Mouse (Mus musculus) neural tube, embryonic 14.5 days (tissue): ENCODE measurements around the gene Ahcy. TPM values are rescaled to one million over a fixed set of nuclear protein-coding genes. Genes with fewer than 3 reads are reported as not detected.
A peak's percentile ranks its signal among the peaks of the same experiment; 100 is the strongest.

ENCODE experiments used
- ATAC-seq: fragments of 200-750 bp; cut with Nextera tagmentation; 2 replicates; pipeline ENCODE4 v1.8.0; 2017; ENCODE audit warnings: low read depth, mild to moderate bottlenecking, moderate TSS enrichment, moderate library complexity
- H3K27ac ChIP-seq: fragments of 300-500 bp; sonication (generic); 2 replicates; pipeline ENCODE4 v1.5.1; 2014; ENCODE audit warnings: low read depth, mild to moderate bottlenecking, control low read depth, low read length, moderate library complexity, mixed read lengths
- H3K27me3 ChIP-seq: fragments of 300-500 bp; sonication (generic); 2 replicates; pipeline ENCODE4 v1.6.1; 2014; ENCODE audit warnings: low read length; ENCODE audit not compliant: control insufficient read depth, insufficient read depth
- H3K36me3 ChIP-seq: fragments of 300-500 bp; sonication (generic); 2 replicates; pipeline ENCODE4 v1.6.1; 2014; ENCODE audit warnings: low read length, mixed read lengths; ENCODE audit not compliant: control insufficient read depth, insufficient read depth
- H3K4me1 ChIP-seq: fragments of 300-500 bp; sonication (generic); 2 replicates; pipeline ENCODE4 v1.6.1; 2014; ENCODE audit warnings: low read length; ENCODE audit not compliant: control insufficient read depth, insufficient read depth
- H3K4me2 ChIP-seq: fragments of 300-500 bp; sonication (generic); 2 replicates; pipeline ENCODE4 v1.6.1; 2014; ENCODE audit warnings: mild to moderate bottlenecking, low read depth, low read length, control low read depth
- H3K4me3 ChIP-seq: fragments of 300-500 bp; sonication (generic); 2 replicates; pipeline ENCODE4 v1.5.1; 2014; ENCODE audit warnings: low read depth, low read length, control low read depth, mixed read lengths
- H3K9ac ChIP-seq: fragments of 300-500 bp; sonication (generic); replicated peaks from 2 replicates; pipeline ENCODE4 v1.6.1; 2014; ENCODE audit warnings: low read depth, mild to moderate bottlenecking, control low read depth, low read length, mixed read lengths
- H3K9me3 ChIP-seq: fragments of 300-500 bp; sonication (generic); 2 replicates; pipeline ENCODE4 v1.6.1; 2016; ENCODE audit warnings: low read length; ENCODE audit not compliant: control insufficient read depth
- WGBS: fragments of 180-500 bp; shearing (Covaris S2); extraction: QIAGEN DNeasy Blood & Tissue Kit; methylation state at CpG from one replicate; pipeline ENCODE4 v1.1.7; 2014; 5-methylcytosine and 5-hydroxymethylcytosine counted together
- polyA plus RNA-seq: library from polyadenylated mRNA; unstranded; fragments of >200 nt; fragmentation: Nextera tagmentation; extraction: Ambion mirVana; gene quantifications from 2 replicates; pipeline ENCODE4 v1.2.1, GENCODE M21; 2014

Gene Ahcy
- polyA plus RNA-seq, 1 experiment from 2014 or later = 29.7 TPM

DNA sequence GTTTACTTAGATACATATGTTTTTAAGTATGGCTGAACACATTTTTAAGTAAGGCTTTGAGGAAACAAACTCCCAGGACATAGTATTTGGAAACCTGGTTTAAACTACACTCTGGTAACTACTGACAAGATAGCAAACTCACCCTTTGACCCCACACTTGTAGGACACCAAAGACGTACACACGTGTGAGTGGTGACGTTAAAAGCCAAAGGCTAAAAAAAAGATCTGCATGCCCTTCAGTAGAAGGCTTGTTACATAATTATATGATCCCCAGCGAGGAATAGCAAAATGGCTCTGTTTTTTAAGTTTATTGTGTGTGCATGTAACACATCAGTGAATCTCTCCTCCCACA lies 5.9 kb upstream of the Ahcy start:
- H3K27me3 ChIP-seq = no peaks in the 10 kb centered on the region
- 71% methylated on average over 4 of the region's 4 CpGs for WGBS
- no peak overlapping the region for H3K27ac ChIP-seq
- peaks cover 6% of the 10 kb centered on the region for H3K4me1 ChIP-seq
- no peak for ATAC-seq
- no peak overlapping the region for H3K4me3 ChIP-seq
- no peaks in the 10 kb centered on the region for H3K9me3 ChIP-seq
- no peak overlapping the region for H3K9ac ChIP-seq
- H3K4me2 ChIP-seq = no peak overlapping the region
- no peaks in the 10 kb centered on the region for H3K36me3 ChIP-seq

DNA sequence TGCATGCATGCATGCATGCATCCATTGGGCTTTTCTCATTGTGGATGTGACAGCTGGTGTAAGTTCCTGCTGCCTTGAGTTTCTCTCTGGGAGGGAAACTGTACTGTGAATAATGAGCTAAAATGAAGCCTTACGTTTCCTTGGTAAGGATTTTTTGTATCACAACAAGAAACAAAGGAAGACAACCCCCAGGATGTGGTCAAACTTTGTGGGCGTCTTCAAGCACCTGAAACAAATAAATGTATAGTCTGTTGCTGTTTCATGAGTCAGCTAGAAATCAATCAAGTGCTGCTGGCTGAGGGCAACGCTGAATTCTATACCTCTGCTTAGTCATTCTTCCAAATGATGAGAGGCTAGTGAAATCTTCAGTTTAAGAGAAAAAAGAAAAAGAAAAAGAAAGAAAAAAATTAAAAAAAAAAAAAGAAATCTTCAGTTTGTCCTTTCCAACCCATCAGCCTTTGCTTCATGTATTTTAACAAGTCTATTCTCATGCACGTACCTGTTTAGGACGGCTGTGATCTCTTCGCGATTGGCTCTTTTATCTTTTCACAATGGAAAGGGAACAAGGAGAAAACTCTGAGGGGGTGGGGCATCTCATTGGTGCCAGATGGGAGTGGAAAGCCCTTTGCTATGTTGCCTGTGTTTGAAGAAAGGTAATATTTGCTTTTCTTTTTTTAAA lies 5.3 kb upstream of the Ahcy start:
- Histone ChIP-seq H3K27me3 (no peaks in the 10 kb centered on the region), H3K4me1 (peaks cover 10% of the 10 kb centered on the region), H3K27ac (no peak overlapping the region), H3K36me3 (no peaks in the 10 kb centered on the region), H3K4me2 (no peak overlapping the region), H3K9ac (no peak overlapping the region), H3K9me3 (no peaks in the 10 kb centered on the region), H3K4me3 (no peak overlapping the region)
- no peak for ATAC-seq
- 26% methylated on average over 7 of the region's 7 CpGs for WGBS

DNA sequence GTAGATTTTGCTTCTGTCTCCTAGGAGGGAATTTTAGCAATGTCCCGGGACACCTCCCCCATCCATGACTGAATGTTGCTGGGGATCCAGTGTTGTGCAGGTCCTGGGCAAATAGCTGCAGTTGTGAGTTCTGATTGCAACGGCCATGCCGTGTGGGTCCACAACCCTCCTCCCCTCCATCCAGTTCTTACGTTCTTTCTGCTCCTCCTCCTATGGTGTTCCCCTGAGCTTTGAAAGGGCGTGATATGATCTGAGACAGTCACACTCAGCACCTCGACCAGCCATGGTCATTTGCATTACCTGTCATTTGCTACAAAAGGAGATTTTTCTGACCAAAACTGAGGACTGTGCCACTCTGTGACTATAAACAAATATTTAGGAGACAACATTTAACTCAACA lies 1.4 kb upstream of the Ahcy start:
- Histone ChIP-seq H3K27ac (no peak overlapping the region), H3K4me1 (peaks cover 18% of the 10 kb centered on the region), H3K9ac (no peak overlapping the region), H3K4me2 (no peak overlapping the region), H3K27me3 (no peaks in the 10 kb centered on the region), H3K9me3 (no peaks in the 10 kb centered on the region), H3K4me3 (no peak overlapping the region), H3K36me3 (no peaks in the 10 kb centered on the region)
- 92% methylated on average over 6 of the region's 6 CpGs for WGBS
- no peak for ATAC-seq

DNA sequence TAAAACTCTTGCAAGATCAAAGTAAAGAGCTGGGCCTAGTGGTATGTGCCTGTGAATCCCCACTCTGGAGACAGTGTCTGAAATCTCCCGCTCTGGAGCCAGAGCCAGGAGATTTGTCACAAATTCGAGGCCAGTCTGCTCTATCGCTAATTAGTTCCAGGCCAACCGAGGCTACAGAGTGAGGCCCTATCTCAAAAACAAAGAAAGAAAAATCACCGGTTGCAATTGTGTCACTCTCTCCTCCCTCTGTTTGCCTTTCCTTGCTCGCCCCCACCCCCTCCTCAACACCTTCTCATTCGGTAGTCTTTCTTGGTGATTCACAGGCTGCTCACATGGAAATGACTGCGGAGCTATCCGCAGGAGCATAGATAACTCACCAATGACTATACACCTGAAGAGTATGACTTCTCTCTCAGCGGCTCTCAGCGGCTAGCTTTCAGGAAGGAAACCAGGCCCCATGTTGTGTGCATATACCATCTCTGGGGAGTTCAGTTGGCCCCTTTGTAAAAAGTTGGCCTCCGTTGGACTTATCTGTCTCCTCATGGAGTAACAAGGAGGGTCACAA lies 551 bp upstream of the Ahcy start:
- 20% methylated on average over 12 of the region's 12 CpGs for WGBS
- H3K36me3 ChIP-seq = no peaks in the 10 kb centered on the region

DNA sequence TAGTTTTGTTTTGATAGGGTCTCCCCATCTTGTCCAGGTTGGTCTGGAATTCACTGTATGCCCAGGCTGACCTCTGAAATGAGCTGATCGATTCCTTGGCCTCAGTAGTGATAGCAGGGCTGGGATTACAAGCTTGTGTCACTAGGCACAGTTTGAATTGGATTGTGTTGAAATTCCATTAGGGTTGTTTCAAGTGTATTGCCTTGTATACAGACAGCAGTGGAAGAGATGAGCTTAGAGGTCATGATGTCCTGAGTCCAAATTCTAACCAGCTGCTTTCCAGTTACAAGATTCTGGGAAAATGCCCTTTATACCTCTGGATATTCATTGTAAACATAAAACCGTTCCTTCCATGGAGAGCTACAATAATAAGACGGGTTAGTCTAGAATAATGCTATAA lies 950 bp downstream of the Ahcy start:
- H3K4me3 ChIP-seq = peak overlapping the region; percentile 64
- H3K9ac ChIP-seq = peak overlapping the region; percentile 74; the same call in 1 of the 2 replicates
- peak overlapping the region; percentile 65 for H3K4me2 ChIP-seq
- no peaks in the 10 kb centered on the region for H3K36me3 ChIP-seq
- WGBS = 22% methylated on average over 3 of the region's 3 CpGs
- peak overlapping the region; percentile 81 for H3K27ac ChIP-seq
- H3K27me3 ChIP-seq = no peaks in the 10 kb centered on the region
- ATAC-seq = no peak
- no peaks in the 10 kb centered on the region for H3K9me3 ChIP-seq
- H3K4me1 ChIP-seq = peaks cover 18% of the 10 kb centered on the region

More for the DNA sequence above, 551 bp upstream of the Ahcy start:
- no peaks in the 10 kb centered on the region for H3K9me3 ChIP-seq
- peak; percentile 0; the same call in 1 of the 2 replicates for ATAC-seq
- no peaks in the 10 kb centered on the region for H3K27me3 ChIP-seq
- H3K4me3 ChIP-seq = peak overlapping the region; percentile 64
- H3K4me2 ChIP-seq = peak overlapping the region; percentile 65
- peak overlapping the region; percentile 74 for H3K9ac ChIP-seq
- peaks cover 18% of the 10 kb centered on the region for H3K4me1 ChIP-seq
- peak overlapping the region; percentile 81 for H3K27ac ChIP-seq

DNA sequence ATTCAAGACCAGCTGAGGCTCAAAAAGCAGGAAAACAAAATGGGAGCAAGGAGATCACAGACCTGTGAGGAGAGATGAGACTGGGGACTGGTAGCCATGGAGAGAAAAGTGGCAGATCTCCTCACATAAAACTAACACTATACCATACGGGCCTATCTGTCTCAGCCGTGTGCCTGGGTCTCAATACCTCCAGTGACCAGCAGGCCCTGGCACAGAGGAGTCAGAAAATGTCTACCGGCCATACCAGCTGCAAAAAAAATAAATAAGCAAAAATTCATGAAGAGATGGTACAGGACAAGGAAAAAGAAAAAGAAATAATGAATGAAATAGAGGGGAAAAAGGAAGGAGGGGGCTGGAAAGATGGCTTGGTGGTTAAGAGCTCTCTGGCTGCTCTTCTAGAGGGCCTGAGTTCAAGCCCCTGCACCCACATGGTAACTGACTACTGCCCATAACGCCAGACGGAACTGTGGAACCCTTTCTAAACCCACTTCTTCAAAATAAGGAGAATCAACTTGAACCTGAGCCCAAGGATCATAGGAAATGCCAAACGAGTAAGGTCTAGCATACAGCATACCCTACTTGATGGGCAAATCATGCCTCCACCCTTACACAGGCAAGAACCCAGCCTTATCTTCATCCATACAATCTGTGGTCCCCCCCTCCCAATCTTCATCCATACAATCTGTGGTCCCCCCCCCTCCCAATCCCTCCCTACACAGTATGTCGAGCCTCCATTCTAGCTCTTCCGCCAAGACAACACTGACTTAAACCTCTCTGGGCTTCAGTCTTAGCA lies 1.7 kb downstream of the Ahcy start:
- H3K4me1 ChIP-seq = peaks cover 18% of the 10 kb centered on the region
- H3K9ac ChIP-seq = no peak overlapping the region
- WGBS = 84% methylated on average over 8 of the region's 8 CpGs
- H3K36me3 ChIP-seq = peaks cover 6% of the 10 kb centered on the region
- no peak for ATAC-seq
- H3K4me2 ChIP-seq = no peak overlapping the region
- H3K4me3 ChIP-seq = no peak overlapping the region
- no peak overlapping the region for H3K27ac ChIP-seq
- H3K9me3 ChIP-seq = no peaks in the 10 kb centered on the region
- H3K27me3 ChIP-seq = no peaks in the 10 kb centered on the region

DNA sequence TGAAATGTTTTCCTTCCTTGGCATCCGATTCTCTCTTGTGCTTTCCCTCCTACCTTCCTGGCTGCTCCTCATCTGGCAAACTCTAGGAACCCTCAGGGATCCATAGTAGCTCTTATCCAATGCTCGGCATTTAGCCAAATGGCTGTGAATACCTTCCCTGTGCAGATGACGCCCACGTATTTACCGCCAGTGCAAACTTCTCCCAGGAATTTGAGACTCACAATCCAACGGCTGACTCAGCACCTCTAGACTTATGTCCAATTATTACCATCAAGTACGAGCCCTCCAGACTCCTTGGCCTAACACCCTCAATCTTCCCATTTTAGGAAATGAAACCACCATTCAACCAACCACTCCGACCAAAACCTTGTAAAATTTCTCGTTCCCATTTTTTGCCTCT lies 3.3 kb downstream of the Ahcy start:
- H3K4me2 ChIP-seq = no peak overlapping the region
- no peak for ATAC-seq
- H3K27me3 ChIP-seq = no peaks in the 10 kb centered on the region
- H3K9ac ChIP-seq = no peak overlapping the region
- WGBS = 89% methylated on average over 9 of the region's 9 CpGs
- H3K4me3 ChIP-seq = no peak overlapping the region
- H3K27ac ChIP-seq = no peak overlapping the region
- no peaks in the 10 kb centered on the region for H3K9me3 ChIP-seq
- H3K36me3 ChIP-seq = peaks cover 7% of the 10 kb centered on the region
- peaks cover 18% of the 10 kb centered on the region for H3K4me1 ChIP-seq

DNA sequence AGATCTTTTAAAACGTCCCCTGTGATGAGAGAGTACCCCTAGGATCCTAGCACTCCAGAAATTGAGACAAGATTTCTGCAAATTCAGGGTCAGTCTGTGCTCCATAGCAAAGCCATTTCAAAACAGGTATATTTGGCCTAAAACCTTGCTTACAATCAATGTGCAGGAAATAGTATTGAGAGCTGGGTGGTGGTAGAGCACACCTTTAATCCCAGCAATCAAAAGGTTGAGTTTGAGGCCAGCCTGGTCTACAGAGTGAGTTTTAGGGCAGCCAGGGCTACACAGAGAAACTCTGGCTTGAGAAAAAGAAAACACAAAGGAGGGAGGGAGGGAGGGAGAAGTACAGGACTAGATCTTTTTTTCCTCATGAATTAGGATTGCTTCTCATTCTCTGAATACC lies 16.9 kb downstream of the Ahcy start:
- Histone ChIP-seq H3K4me1 (no peaks in the 10 kb centered on the region), H3K27me3 (no peaks in the 10 kb centered on the region), H3K36me3 (peaks cover 11% of the 10 kb centered on the region), H3K9ac (no peak overlapping the region), H3K4me2 (no peak overlapping the region), H3K4me3 (no peak overlapping the region), H3K27ac (no peak overlapping the region), H3K9me3 (no peaks in the 10 kb centered on the region)
- WGBS = 73% methylated on average over 1 of the region's 1 CpGs
- no peak for ATAC-seq

DNA sequence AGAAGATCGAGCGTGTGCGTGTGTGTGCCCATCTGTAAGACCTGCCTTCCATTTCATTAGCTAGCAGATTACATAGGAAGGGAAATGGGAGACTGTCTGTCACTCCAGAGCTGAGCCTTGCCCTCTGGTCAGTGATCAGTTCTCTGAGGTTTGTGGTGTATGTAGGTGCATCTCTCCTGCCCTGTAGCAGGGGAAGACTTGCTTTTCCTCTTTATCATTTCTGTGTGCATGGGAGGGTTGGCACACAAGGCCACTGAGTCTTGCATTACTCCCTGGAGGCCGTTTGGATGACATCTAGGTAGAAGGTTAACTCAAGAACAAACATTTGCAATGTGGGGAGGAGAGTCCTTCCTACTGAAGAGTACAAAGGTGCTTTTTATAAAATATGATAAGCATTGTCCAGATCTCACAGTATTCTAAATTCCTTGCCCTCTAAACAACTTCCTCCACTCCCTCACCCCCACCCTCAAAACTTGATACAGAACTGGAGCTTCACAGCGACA lies 18.2 kb downstream of the Ahcy start:
- WGBS = 80% methylated on average over 5 of the region's 5 CpGs
- ATAC-seq = no peak
- no peak overlapping the region for H3K4me3 ChIP-seq
- no peak overlapping the region for H3K9ac ChIP-seq
- H3K4me1 ChIP-seq = no peaks in the 10 kb centered on the region
- no peaks in the 10 kb centered on the region for H3K27me3 ChIP-seq
- no peak overlapping the region for H3K4me2 ChIP-seq
- H3K27ac ChIP-seq = no peak overlapping the region
- H3K9me3 ChIP-seq = no peaks in the 10 kb centered on the region
- H3K36me3 ChIP-seq = peaks cover 4% of the 10 kb centered on the region; the same call in 1 of the 2 replicates
